Mouse (Mus musculus) intestine, embryonic 14.5 days (tissue): ENCODE measurements at regions not wholly inside any gene's neighbourhood (a gene's known extent, or its start where the extent isn't known, plus 50 kb on each side); places are given as distances from the start of the nearest gene placed in this dataset.

Experiments used
- ATAC-seq: fragments of 200-750 bp; cut with Nextera tagmentation; replicated peaks from 2 replicates; pipeline ENCODE4 v1.8.0; 2017; ENCODE audit warnings: low read depth, moderate number of reproducible peaks, moderate TSS enrichment, moderate library complexity; ENCODE audit not compliant: low FRiP score, low TSS enrichment
- DNase-seq: peaks from one replicate; pipeline ENCODE4 v3.0.0-alpha.2; 2018; ENCODE audit warnings: low spot score
- H3K27ac ChIP-seq: fragments of 300-500 bp; sonication (generic); 2 replicates; pipeline ENCODE4 v1.5.1; 2014; ENCODE audit warnings: low read depth, mild to moderate bottlenecking, control low read depth
- H3K27me3 ChIP-seq: fragments of 300-500 bp; sonication (generic); replicated peaks from 2 replicates; pipeline ENCODE4 v1.6.1; 2014; ENCODE audit warnings: low read length, control low read depth; ENCODE audit not compliant: control insufficient read depth, insufficient read depth
- H3K36me3 ChIP-seq: fragments of 300-500 bp; sonication (generic); 2 replicates; pipeline ENCODE4 v1.6.1; 2014; ENCODE audit warnings: low read length, control low read depth; ENCODE audit not compliant: control insufficient read depth, insufficient read depth
- H3K4me1 ChIP-seq: fragments of 300-500 bp; sonication (generic); replicated peaks from 2 replicates; pipeline ENCODE4 v1.6.1; 2014; ENCODE audit warnings: low read length, control low read depth, mixed read lengths; ENCODE audit not compliant: control insufficient read depth, insufficient read depth
- H3K4me2 ChIP-seq: fragments of 300-500 bp; sonication (generic); 2 replicates; pipeline ENCODE4 v1.6.1; 2014; ENCODE audit warnings: low read length
- H3K4me3 ChIP-seq: fragments of 300-500 bp; sonication (generic); 2 replicates; pipeline ENCODE4 v1.5.1; 2014; ENCODE audit warnings: low read depth, low read length, control low read depth, mixed read lengths
- H3K9ac ChIP-seq: fragments of 300-500 bp; sonication (generic); 2 replicates; pipeline ENCODE4 v1.6.1; 2014; ENCODE audit warnings: mild to moderate bottlenecking, low read length
- H3K9me3 ChIP-seq: fragments of 300-500 bp; sonication (generic); 2 replicates; pipeline ENCODE4 v1.6.1; 2016; ENCODE audit warnings: low read length, control low read depth; ENCODE audit not compliant: control insufficient read depth
- WGBS: fragments of 180-500 bp; shearing (Covaris S2); extraction: QIAGEN DNeasy Blood & Tissue Kit; methylation state at CpG from one replicate; pipeline ENCODE4 v1.1.7; 2014; 5-methylcytosine and 5-hydroxymethylcytosine counted together

DNA sequence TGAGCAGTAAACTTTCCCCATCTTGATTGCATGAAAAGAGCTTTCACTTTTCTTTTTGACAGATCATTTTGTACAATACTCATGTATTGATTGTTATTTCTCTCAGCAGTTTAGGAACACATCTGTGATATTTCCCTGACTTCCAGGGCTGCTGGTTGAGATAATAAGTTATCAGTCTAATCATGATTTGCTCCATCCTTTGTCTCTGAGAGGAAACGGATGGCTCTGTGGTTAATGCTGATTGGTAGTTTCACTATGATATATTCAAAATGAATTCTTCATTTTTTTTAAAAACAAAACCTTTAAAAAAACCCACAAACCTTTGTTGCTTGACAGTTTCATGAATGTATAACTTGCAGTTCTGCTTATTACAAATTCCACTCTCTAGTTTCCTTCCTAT lies 160.8 kb downstream of the Pdgfra start:
- Histone ChIP-seq H3K27me3 (no peaks in the 10 kb centered on the region), H3K36me3 (no peaks in the 10 kb centered on the region), H3K4me1 (no peaks in the 10 kb centered on the region), H3K4me2 (no peak overlapping the region), H3K27ac (no peak overlapping the region), H3K9me3 (no peaks in the 10 kb centered on the region), H3K9ac (no peak overlapping the region), H3K4me3 (no peak overlapping the region)
- DNase-seq (no peak), ATAC-seq (no peak)
- WGBS: 87% methylated on average over 1 of the region's 1 CpGs

DNA sequence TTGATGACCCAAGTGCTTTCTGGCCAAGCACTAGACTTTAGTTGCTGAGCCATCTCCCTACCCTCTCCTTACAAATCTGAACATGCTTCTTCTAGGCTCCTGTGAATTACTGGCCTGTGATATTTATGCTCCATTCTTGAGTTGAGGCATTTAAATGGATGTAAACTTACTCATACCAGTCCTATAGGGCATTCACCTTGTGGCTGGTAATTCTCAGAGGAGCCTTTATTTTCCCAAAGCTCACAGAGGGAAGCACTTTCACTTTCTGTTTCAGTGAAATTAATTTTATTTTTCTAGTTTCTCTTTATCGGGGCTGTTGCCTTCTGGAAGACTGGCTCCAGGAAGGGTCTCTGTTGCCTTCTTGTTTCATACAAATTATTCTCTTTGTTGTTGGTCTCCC lies 163.9 kb downstream of the Pdgfra start:
- WGBS: 50% methylated on average over 1 of the region's 1 CpGs
- no peaks in the 10 kb centered on the region for H3K27me3 ChIP-seq
- ATAC-seq (no peak), DNase-seq (no peak)
- H3K9ac ChIP-seq: no peak overlapping the region
- no peak overlapping the region; the same call in 1 of the 2 replicates for H3K4me2 ChIP-seq
- no peak overlapping the region for H3K4me3 ChIP-seq
- H3K27ac ChIP-seq: no peak overlapping the region
- no peaks in the 10 kb centered on the region for H3K9me3 ChIP-seq
- no peaks in the 10 kb centered on the region for H3K4me1 ChIP-seq
- no peaks in the 10 kb centered on the region for H3K36me3 ChIP-seq

DNA sequence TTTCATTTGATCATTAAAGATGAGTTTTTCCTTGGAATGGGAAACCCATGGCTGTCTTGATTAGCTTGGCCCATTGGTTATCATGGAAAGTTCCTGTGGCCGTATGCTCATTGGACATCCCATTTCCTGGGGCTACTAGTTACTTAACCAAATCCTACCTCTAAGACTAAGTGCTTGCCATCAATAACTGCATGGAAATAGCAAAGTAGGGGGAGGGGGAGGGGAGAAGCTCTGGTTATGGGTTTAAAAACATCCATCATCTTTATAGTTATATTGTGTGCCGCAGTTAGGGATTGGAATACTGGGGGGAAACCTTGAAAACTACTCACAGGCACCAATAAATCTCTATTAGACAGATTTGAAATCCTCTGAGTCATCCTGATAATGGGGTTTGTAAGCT lies 168.4 kb downstream of the Pdgfra start:
- no peaks in the 10 kb centered on the region for H3K9me3 ChIP-seq
- H3K9ac ChIP-seq: no peak overlapping the region
- no peak overlapping the region for H3K4me2 ChIP-seq
- ATAC-seq (no peak), DNase-seq (no peak)
- no peaks in the 10 kb centered on the region for H3K4me1 ChIP-seq
- WGBS: 70% methylated on average over 2 of the region's 2 CpGs
- H3K27ac ChIP-seq: no peak overlapping the region
- H3K4me3 ChIP-seq: no peak overlapping the region
- no peaks in the 10 kb centered on the region for H3K36me3 ChIP-seq
- no peaks in the 10 kb centered on the region for H3K27me3 ChIP-seq

DNA sequence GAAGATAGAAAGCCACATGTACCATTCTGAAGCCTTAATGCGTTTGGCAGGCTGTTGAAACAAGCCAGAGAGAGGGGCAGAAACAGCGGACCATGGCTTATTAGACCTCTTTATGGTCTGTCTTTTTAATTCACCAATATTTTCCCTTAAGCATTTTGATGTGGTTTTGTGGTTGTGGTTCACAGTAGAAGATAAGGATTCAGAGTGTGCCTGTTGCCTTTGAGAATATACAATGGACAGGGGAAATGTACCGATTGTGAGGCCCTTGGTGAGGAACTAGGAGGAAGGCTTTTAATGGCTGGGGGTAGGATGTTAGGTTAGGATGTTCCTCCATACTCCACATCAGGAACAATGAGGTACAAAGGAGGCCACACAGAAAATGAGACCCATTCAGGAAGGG lies 182.0 kb downstream of the Pdgfra start:
- no peaks in the 10 kb centered on the region for H3K27me3 ChIP-seq
- DNase-seq: no peak
- H3K4me3 ChIP-seq: no peak overlapping the region
- no peak overlapping the region for H3K9ac ChIP-seq
- WGBS: 93% methylated on average over 3 of the region's 3 CpGs
- H3K4me2 ChIP-seq: no peak overlapping the region
- H3K4me1 ChIP-seq: no peaks in the 10 kb centered on the region
- H3K9me3 ChIP-seq: no peaks in the 10 kb centered on the region
- H3K27ac ChIP-seq: no peak overlapping the region
- no peak for ATAC-seq
- no peaks in the 10 kb centered on the region for H3K36me3 ChIP-seq

DNA sequence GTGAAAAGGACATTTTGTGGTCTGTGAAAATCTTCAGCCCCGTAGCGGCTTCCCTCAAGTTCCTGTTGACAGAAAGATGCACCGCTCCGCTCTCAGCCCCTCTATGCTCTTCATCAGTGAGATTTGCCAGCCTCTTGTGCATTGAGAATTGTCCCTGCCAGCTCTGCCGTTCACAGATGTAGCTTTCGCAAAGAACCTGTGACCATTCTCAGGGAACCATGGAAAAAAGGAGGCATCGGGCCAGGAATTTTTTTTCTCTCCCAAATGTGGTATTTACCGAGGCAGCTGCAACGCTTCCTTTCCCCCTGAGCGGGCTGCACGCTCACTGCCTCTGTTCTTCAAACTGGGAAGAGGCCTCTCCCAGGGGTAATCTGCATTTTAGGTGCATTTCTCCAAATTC lies 184.4 kb downstream of the Pdgfra start:
- H3K9me3 ChIP-seq: no peaks in the 10 kb centered on the region
- H3K27ac ChIP-seq: no peak overlapping the region
- no peak overlapping the region for H3K4me3 ChIP-seq
- H3K9ac ChIP-seq: no peak overlapping the region
- no peaks in the 10 kb centered on the region for H3K4me1 ChIP-seq
- no peaks in the 10 kb centered on the region for H3K27me3 ChIP-seq
- H3K36me3 ChIP-seq: no peaks in the 10 kb centered on the region
- H3K4me2 ChIP-seq: no peak overlapping the region
- WGBS: 78% methylated on average over 11 of the region's 11 CpGs
- ATAC-seq (no peak), DNase-seq (no peak)

DNA sequence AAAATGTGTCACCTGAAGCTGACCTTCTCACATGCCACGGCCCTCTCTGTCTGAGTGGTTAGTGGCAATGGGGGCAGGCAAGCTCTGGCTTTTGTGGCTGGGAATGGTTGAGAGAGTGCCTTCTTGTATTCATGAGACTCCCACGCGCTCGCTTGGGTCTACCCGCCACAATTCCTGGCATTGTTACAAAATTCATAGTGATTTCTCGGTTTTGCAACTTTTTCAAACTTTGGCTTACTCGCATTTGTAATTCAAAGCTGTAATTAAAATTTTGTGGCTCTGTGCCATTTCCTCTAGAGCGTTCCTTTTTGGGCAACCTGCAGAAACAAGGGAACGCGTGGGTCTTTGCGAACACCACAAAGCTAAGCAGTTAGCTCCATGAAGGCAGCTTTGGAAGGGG lies 186.3 kb downstream of the Pdgfra start:
- H3K9ac ChIP-seq: no peak overlapping the region
- H3K36me3 ChIP-seq: no peaks in the 10 kb centered on the region
- no peak for DNase-seq
- no peak overlapping the region for H3K4me3 ChIP-seq
- no peaks in the 10 kb centered on the region for H3K4me1 ChIP-seq
- H3K27me3 ChIP-seq: no peaks in the 10 kb centered on the region
- no peaks in the 10 kb centered on the region for H3K9me3 ChIP-seq
- no peak overlapping the region for H3K27ac ChIP-seq
- 90% methylated on average over 11 of the region's 11 CpGs for WGBS
- H3K4me2 ChIP-seq: no peak overlapping the region
- ATAC-seq: no peak

DNA sequence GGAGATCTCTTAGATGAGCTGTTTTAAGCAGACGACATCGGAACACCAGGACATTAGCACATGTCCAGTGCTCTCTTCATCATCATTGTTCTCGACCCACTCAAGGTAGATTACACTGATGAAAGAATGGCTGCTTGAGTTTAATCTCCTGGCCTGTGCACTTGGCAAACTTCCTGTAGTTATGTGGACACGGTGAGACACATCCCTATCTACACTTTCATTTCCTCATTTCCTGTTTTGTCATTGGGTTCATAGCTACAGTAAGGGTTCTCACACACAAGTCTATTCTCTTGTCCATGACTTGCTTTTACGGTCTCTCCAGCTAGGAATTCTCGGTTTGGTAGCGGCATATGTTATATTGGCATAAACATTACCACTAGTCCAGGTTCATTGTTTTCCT lies 190.5 kb downstream of the Pdgfra start:
- no peaks in the 10 kb centered on the region for H3K4me1 ChIP-seq
- no peak for ATAC-seq
- H3K9me3 ChIP-seq: no peaks in the 10 kb centered on the region
- H3K36me3 ChIP-seq: no peaks in the 10 kb centered on the region
- no peak overlapping the region for H3K9ac ChIP-seq
- H3K4me3 ChIP-seq: no peak overlapping the region
- DNase-seq: no peak
- no peaks in the 10 kb centered on the region for H3K27me3 ChIP-seq
- 83% methylated on average over 7 of the region's 7 CpGs for WGBS
- no peak overlapping the region for H3K4me2 ChIP-seq
- no peak overlapping the region for H3K27ac ChIP-seq

DNA sequence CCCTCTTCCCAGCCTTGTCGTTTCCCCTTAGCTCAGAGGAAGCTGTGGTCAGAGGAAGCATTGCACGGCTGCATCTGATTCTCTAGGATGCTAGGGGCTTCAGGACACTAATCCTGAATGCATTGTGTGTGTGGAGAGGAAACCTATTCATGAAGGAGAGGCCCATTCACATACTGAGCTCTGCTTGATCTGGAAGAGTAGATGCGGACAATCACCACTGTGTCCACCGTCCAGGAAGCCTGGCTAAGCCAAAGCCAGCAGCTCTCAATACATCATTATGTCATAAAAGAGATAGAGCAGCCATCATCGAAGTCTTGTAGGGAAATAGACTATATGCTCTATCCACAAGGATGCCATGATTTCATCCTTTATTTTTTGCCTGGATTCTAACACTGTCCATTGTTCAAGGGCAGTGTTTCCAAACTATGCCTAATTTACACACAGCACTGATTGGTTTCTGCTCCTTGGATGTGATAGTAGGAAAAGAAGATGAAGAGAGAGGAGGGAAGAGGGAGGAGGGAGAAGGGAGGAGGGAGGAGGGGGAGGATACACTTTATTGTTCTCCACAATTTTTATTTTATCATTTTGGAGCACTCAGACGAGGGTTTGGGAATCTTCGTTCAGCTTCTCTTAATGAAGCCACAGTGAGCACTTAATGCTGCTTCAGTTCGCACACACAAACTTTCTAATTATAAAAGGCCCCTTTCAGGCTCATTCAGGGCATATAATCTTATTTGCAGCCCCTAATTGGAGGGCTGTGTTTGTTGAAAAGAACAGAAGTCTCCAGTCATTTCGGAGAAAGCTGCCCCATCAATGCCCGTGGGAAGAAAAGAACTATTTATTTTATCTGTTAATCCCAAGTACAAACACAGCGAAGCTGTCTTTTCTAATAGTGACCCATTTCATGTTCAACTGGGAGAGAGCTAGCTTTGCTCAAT lies 195.0 kb downstream of the Pdgfra start:
- 51% methylated on average over 11 of the region's 11 CpGs for WGBS
- no peak for DNase-seq

DNA sequence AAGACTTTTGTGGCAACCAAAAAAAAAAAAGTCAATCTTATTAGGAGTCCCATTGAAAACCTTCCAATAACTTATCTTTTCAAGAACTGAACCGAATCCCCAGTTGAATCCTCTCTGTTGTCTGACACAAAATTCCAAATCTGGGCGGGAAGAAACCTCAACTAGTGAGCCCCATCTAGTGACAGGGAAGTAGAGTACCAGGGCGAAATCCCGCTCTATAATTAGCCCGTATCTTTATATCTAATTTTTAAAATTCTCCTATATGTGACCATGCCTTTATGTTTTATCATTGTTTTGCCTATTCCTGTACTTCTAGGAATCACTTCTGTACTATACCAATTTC lies 195.7 kb downstream of the Pdgfra start:
- Histone ChIP-seq H3K27me3 (no peaks in the 10 kb centered on the region), H3K4me3 (no peak overlapping the region), H3K9ac (no peak overlapping the region), H3K4me2 (no peak overlapping the region), H3K36me3 (no peaks in the 10 kb centered on the region), H3K4me1 (0 out of 2 replicates have a peak, but pooled peaks cover 7% of the 10 kb centered on the region), H3K27ac (no peak overlapping the region), H3K9me3 (no peaks in the 10 kb centered on the region)
- DNase-seq (no peak), ATAC-seq (no peak)
- WGBS: 62% methylated on average over 5 of the region's 5 CpGs

More for the DNA sequence above, 195.0 kb downstream of the Pdgfra start:
- H3K9ac ChIP-seq: no peak overlapping the region
- H3K4me3 ChIP-seq: no peak overlapping the region
- H3K27me3 ChIP-seq: no peaks in the 10 kb centered on the region
- no peak overlapping the region for H3K27ac ChIP-seq
- no peaks in the 10 kb centered on the region for H3K9me3 ChIP-seq
- H3K36me3 ChIP-seq: no peaks in the 10 kb centered on the region
- H3K4me2 ChIP-seq: no peak overlapping the region
- H3K4me1 ChIP-seq: 0 out of 2 replicates have a peak, but pooled peaks cover under 1% of the 10 kb centered on the region
- ATAC-seq: no peak
